Mouse (Mus musculus): Measurements from ENCODE around the gene Acin1. TPM values are rescaled to one million over a fixed set of nuclear protein-coding genes. Genes with fewer than 3 reads are reported as not detected.

Gene Acin1
- polyA plus RNA-seq, 1 experiment from 2014 or later, result 118 TPM

DNA sequence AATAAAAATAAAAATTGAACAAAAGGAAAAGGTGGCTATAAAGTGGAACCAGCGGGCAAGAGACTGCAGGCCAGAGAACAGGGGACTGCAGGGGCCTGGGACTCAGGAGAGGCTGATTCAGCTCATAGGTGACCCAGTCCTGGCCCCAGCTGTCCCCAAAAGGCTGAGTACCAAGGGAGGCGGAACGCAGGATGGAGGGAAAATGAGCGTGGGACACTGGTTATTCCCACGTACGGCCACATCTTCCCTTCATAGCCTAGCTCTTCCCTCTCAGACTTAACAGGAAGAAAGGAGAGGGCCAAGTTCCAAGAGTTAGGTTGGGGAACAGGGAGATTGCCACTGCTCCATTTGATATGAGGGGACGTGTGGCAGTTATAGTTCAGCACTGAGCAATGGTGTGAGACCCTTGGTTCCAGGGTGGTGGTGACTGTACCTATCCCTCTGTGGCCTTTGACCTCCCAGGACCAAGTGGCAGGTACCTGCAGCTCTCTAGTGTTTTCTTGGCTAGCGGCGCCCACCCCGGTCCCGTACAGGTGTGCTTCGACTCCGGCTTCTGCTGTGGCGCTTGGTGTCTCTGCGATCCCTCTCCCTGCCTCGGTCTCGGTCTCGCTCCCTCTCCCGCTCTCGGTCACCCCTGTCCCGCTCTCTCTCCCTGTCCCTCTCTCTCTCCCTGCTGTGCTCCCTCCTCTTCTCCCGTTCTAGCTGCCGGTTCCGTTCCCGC lies 44.3 kb downstream of the Acin1 start:
- Histone ChIP-seq H3K9me3 (ENCODE audit: control insufficient read depth, low read length) (no peaks in the 10 kb centered on the region), H3K27me3 (ENCODE audit: control insufficient read depth, insufficient read depth, low read length) (no peaks in the 10 kb centered on the region), H3K36me3 (ENCODE audit: control insufficient read depth, insufficient read depth, low read length) (peaks cover 32% of the 10 kb centered on the region), H3K4me1 (ENCODE audit: control insufficient read depth, insufficient read depth, low read length) (peaks cover 9% of the 10 kb centered on the region; the same call in 1 of the 2 replicates), H3K4me3 (ENCODE audit: low read depth, low read length) (no peak overlapping the region), H3K9ac (ENCODE audit: low read length) (no peak overlapping the region), H3K4me2 (ENCODE audit: low read depth) (no peak overlapping the region), H3K27ac (ENCODE audit: low read depth, low read length) (no peak overlapping the region)
- no peak for DNase-seq (ENCODE audit: low spot score)
- no peak for ATAC-seq (ENCODE audit: insufficient read depth, low FRiP score, low TSS enrichment)
- 81% methylated on average over 25 of the region's 25 CpGs for WGBS

DNA sequence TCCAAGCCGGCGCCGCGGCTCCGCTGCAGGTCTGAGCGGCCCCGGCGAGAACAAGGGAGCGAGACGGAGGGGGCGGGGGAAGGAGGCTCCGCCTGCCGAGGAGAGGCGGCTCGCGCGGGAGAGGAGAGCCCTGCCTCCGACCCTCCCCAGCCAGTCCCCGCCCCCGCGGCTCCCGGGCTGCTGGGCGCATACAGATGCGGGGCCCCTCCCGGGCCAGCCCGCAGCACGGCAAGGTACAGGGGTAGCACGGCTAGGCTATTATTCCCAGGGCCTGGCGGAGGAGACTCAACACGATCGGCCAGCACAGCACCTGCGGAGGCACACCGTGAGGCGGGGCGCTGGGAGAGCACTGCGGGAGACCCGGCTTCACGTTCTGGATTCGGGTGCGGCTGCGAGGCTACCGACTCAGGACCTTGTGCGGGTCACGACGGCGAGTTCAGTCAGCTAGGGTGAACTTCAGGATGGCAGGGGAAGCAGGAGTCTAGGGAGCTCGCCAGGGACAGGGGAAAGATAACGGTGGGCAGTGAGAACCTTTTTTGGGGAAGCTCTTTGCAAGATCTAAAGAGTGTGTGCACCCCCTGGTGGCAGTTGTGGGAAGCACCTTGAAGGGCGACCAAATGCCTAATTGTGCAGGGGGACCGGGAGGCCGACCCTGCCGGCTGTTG lies 45.3 kb downstream of the Acin1 start, which contains the start of gene Cdh24:
Gene Cdh24, minus strand, starts transcription at position 60 of the 665 bp plus-strand sequence.
- DNase-seq (ENCODE audit: low spot score), result peak; percentile 92
- ATAC-seq (ENCODE audit: insufficient read depth, low FRiP score, low TSS enrichment), result peak; percentile 89
- H3K4me1 ChIP-seq (ENCODE audit: control insufficient read depth, insufficient read depth, low read length), result peaks cover 9% of the 10 kb centered on the region; the same call in 1 of the 2 replicates
- peak within 1 kb of the TSS; percentile 97 for H3K4me2 ChIP-seq (ENCODE audit: low read depth)
- H3K9me3 ChIP-seq (ENCODE audit: control insufficient read depth, low read length), result no peaks in the 10 kb centered on the region
- peaks cover 29% of the 10 kb centered on the region for H3K36me3 ChIP-seq (ENCODE audit: control insufficient read depth, insufficient read depth, low read length)
- H3K27me3 ChIP-seq (ENCODE audit: control insufficient read depth, insufficient read depth, low read length), result no peaks in the 10 kb centered on the region
- peak within 1 kb of the TSS; percentile 77 for H3K27ac ChIP-seq (ENCODE audit: low read depth, low read length)
- peak within 1 kb of the TSS; percentile 92 for H3K9ac ChIP-seq (ENCODE audit: low read length)
- 0% methylated on average over 50 of the region's 52 CpGs for WGBS
- peak within 1 kb of the TSS; percentile 76 for H3K4me3 ChIP-seq (ENCODE audit: low read depth, low read length)

DNA sequence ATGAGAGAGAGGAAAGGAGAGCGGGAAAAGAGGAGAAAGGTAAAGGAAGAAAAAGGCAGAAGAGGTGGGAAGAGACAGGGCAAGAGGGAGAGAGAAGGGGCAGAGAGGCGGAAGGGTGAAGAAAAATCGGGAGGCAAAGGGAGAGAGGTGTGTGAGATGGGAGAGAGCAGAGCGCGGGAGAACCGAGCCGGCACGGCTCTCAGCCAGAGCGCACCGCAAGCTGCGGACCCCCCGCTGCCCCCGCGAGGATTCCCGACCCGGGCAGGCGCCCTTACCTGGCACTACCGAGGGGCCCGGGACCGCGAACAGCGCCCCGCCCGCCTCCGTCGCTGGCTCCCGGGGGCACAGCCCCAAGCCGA lies 45.8 kb downstream of the Acin1 start, which contains the start of gene Gm17606:
Gene Gm17606, plus strand, starts transcription at position 7 of the 359 bp plus-strand sequence.
- peaks cover 26% of the 10 kb centered on the region for H3K36me3 ChIP-seq (ENCODE audit: control insufficient read depth, insufficient read depth, low read length)
- DNase-seq (ENCODE audit: low spot score) (no peak), ATAC-seq (ENCODE audit: insufficient read depth, low FRiP score, low TSS enrichment) (peak; percentile 17)
- H3K27ac ChIP-seq (ENCODE audit: low read depth, low read length), result peak within 1 kb of the TSS; percentile 77
- H3K4me1 ChIP-seq (ENCODE audit: control insufficient read depth, insufficient read depth, low read length), result peaks cover 9% of the 10 kb centered on the region; the same call in 1 of the 2 replicates
- WGBS, result under 1% methylated on average over 28 of the region's 28 CpGs
- H3K9me3 ChIP-seq (ENCODE audit: control insufficient read depth, low read length), result no peaks in the 10 kb centered on the region
- peak within 1 kb of the TSS; percentile 76 for H3K4me3 ChIP-seq (ENCODE audit: low read depth, low read length)
- no peaks in the 10 kb centered on the region for H3K27me3 ChIP-seq (ENCODE audit: control insufficient read depth, insufficient read depth, low read length)
- peak within 1 kb of the TSS; percentile 92 for H3K9ac ChIP-seq (ENCODE audit: low read length)
- H3K4me2 ChIP-seq (ENCODE audit: low read depth), result peak within 1 kb of the TSS; percentile 97

DNA sequence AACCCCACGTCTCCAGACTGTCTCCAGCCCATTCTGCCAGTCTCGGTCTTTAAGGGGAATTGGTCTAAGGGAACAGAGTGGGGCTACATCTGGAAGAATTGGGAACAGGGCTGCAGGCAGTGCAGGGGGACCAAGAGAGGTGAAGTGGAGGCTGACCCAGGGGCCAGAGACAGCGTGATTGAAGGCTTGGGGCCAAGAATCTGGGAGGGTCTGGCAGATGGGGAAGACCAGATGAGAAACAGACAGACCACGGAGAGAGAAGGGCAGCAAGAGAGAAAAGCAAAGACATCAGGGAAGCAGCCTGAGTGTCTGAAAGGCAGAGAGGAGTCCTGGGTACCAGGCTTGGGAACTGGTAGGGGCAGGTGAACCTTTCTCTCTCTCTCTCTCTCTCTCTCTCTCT lies 46.6 kb downstream of the Acin1 start:
- H3K27me3 ChIP-seq (ENCODE audit: control insufficient read depth, insufficient read depth, low read length), result no peaks in the 10 kb centered on the region
- H3K36me3 ChIP-seq (ENCODE audit: control insufficient read depth, insufficient read depth, low read length), result peaks cover 18% of the 10 kb centered on the region
- 20% methylated on average over 4 of the region's 4 CpGs for WGBS
- H3K4me1 ChIP-seq (ENCODE audit: control insufficient read depth, insufficient read depth, low read length), result peaks cover 9% of the 10 kb centered on the region; the same call in 1 of the 2 replicates
- DNase-seq (ENCODE audit: low spot score) (no peak), ATAC-seq (ENCODE audit: insufficient read depth, low FRiP score, low TSS enrichment) (no peak)
- H3K4me3 ChIP-seq (ENCODE audit: low read depth, low read length), result peak overlapping the region; percentile 76
- no peaks in the 10 kb centered on the region for H3K9me3 ChIP-seq (ENCODE audit: control insufficient read depth, low read length)
- peak overlapping the region; percentile 97 for H3K4me2 ChIP-seq (ENCODE audit: low read depth)
- no peak overlapping the region for H3K27ac ChIP-seq (ENCODE audit: low read depth, low read length)
- H3K9ac ChIP-seq (ENCODE audit: low read length), result peak overlapping the region; percentile 48

DNA sequence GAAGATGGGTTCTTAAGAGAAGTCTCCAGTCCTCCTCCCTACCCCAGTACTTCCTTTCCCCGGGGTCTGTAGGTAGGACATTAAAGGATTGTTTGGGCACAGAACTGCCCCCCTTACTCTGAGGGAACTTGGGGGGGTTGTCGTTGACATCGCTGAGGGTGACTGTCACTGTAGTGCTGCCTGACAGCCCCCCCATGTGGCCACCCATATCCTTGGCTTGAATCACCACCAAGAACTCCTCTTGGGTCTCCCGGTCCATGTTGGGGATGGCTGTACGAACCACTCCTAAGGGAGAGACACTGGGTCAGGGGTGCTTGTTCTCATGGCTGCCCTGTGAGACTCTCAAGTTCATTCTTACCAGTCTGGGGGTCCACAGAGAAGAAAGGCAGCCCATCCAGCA lies 48.5 kb downstream of the Acin1 start:
- DNase-seq (ENCODE audit: low spot score), result no peak
- H3K36me3 ChIP-seq (ENCODE audit: control insufficient read depth, insufficient read depth, low read length), result peaks cover 5% of the 10 kb centered on the region

DNA sequence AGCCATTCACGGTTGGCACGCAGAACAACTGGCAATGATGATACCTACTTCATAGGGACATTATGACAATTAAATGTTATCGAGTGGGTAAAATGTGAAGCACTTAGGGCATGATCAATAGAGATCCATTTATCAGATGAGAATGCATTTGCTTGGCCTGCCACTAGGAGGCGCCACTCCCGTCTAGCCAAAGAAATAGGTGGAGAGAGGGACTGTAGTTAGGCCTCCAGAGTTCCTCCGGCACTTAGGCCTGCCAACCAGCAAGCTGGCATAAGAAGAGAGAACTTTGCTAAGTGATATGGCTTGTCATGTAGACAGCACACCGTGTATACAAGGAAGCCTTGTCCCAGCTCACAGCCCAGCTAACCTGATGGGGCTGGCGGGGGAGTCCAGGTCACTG lies 49.8 kb downstream of the Acin1 start:
- Histone ChIP-seq H3K4me3 (ENCODE audit: low read depth, low read length) (no peak overlapping the region), H3K27ac (ENCODE audit: low read depth, low read length) (no peak overlapping the region), H3K36me3 (ENCODE audit: control insufficient read depth, insufficient read depth, low read length) (peaks cover 9% of the 10 kb centered on the region), H3K4me1 (ENCODE audit: control insufficient read depth, insufficient read depth, low read length) (peaks cover 9% of the 10 kb centered on the region; the same call in 1 of the 2 replicates), H3K27me3 (ENCODE audit: control insufficient read depth, insufficient read depth, low read length) (no peaks in the 10 kb centered on the region), H3K9ac (ENCODE audit: low read length) (no peak overlapping the region), H3K4me2 (ENCODE audit: low read depth) (no peak overlapping the region), H3K9me3 (ENCODE audit: control insufficient read depth, low read length) (no peaks in the 10 kb centered on the region)
- peak; percentile 62 for DNase-seq (ENCODE audit: low spot score)
- no peak for ATAC-seq (ENCODE audit: insufficient read depth, low FRiP score, low TSS enrichment)
- WGBS, result 52% methylated on average over 8 of the region's 8 CpGs

More for the DNA sequence above, 48.5 kb downstream of the Acin1 start:
- WGBS, result 82% methylated on average over 5 of the region's 5 CpGs
- H3K27me3 ChIP-seq (ENCODE audit: control insufficient read depth, insufficient read depth, low read length), result no peaks in the 10 kb centered on the region
- no peaks in the 10 kb centered on the region for H3K9me3 ChIP-seq (ENCODE audit: control insufficient read depth, low read length)
- H3K9ac ChIP-seq (ENCODE audit: low read length), result no peak overlapping the region
- H3K4me1 ChIP-seq (ENCODE audit: control insufficient read depth, insufficient read depth, low read length), result peaks cover 9% of the 10 kb centered on the region; the same call in 1 of the 2 replicates
- no peak for ATAC-seq (ENCODE audit: insufficient read depth, low FRiP score, low TSS enrichment)
- H3K4me3 ChIP-seq (ENCODE audit: low read depth, low read length), result no peak overlapping the region
- H3K27ac ChIP-seq (ENCODE audit: low read depth, low read length), result no peak overlapping the region
- no peak overlapping the region for H3K4me2 ChIP-seq (ENCODE audit: low read depth)

DNA sequence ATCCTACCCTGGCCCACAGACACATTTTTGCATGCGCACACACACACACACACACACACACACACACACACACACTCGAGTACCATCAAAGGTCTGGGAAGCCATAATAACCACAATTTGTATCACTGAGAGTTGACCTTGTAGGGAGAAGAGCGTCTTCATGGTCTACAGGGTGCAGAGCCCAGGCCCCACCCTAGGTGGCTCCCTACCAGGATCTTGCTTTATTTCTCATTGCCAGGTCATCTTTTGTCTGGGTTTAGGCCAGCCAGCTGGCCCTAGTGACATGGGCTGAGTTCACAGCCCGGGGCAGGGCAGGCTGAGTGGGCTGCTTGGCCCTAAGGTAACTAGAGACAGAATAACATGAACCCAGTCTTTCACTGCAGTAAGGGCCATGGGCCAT lies 52.5 kb downstream of the Acin1 start:
- 89% methylated on average over 4 of the region's 4 CpGs for WGBS
- no peaks in the 10 kb centered on the region for H3K4me1 ChIP-seq (ENCODE audit: control insufficient read depth, insufficient read depth, low read length)
- H3K4me2 ChIP-seq (ENCODE audit: low read depth), result no peak overlapping the region
- ATAC-seq (ENCODE audit: insufficient read depth, low FRiP score, low TSS enrichment) (no peak), DNase-seq (ENCODE audit: low spot score) (no peak)
- H3K36me3 ChIP-seq (ENCODE audit: control insufficient read depth, insufficient read depth, low read length), result peaks cover 11% of the 10 kb centered on the region
- H3K27ac ChIP-seq (ENCODE audit: low read depth, low read length), result no peak overlapping the region
- H3K9me3 ChIP-seq (ENCODE audit: control insufficient read depth, low read length), result no peaks in the 10 kb centered on the region
- no peaks in the 10 kb centered on the region for H3K27me3 ChIP-seq (ENCODE audit: control insufficient read depth, insufficient read depth, low read length)
- H3K9ac ChIP-seq (ENCODE audit: low read length), result no peak overlapping the region
- H3K4me3 ChIP-seq (ENCODE audit: low read depth, low read length), result no peak overlapping the region

DNA sequence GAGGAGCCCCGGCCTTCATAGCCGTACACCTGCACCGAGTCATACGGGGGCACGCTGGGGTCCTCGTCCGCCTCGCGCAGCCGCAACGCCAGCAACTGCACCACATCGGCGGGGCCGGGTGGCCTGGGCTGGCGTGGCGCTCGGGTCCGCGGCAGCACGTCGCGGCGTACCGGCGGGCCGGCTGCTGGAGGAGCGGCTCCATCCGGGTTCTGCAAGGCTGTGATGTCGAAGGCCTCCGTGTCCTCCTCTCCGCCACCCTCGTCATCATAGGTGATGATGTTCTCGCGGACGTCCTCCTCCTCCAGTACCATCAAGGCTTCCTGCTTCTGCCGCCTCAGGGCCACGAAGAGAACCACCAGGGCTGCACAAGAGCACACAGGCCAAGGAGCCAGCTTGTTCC lies 54.5 kb downstream of the Acin1 start:
- no peaks in the 10 kb centered on the region for H3K9me3 ChIP-seq (ENCODE audit: control insufficient read depth, low read length)
- 91% methylated on average over 22 of the region's 37 CpGs for WGBS

More for the DNA sequence above, 54.5 kb downstream of the Acin1 start:
- DNase-seq (ENCODE audit: low spot score), result no peak
- peaks cover 11% of the 10 kb centered on the region for H3K36me3 ChIP-seq (ENCODE audit: control insufficient read depth, insufficient read depth, low read length)
- H3K27ac ChIP-seq (ENCODE audit: low read depth, low read length), result no peak overlapping the region
- no peak overlapping the region for H3K4me3 ChIP-seq (ENCODE audit: low read depth, low read length)
- H3K27me3 ChIP-seq (ENCODE audit: control insufficient read depth, insufficient read depth, low read length), result no peaks in the 10 kb centered on the region
- H3K4me2 ChIP-seq (ENCODE audit: low read depth), result no peak overlapping the region
- no peak for ATAC-seq (ENCODE audit: insufficient read depth, low FRiP score, low TSS enrichment)
- H3K9ac ChIP-seq (ENCODE audit: low read length), result no peak overlapping the region
- no peaks in the 10 kb centered on the region for H3K4me1 ChIP-seq (ENCODE audit: control insufficient read depth, insufficient read depth, low read length)

Measured in neural tube, embryonic 11.5 days (tissue).